Mouse (Mus musculus): Measurements from ENCODE around the gene Ccnb2. TPM values are rescaled to one million over a fixed set of nuclear protein-coding genes. Genes with fewer than 3 reads are reported as not detected.

Gene Ccnb2
- polyA plus RNA-seq, 1 experiment from 2014 or later: 182 TPM

GRCm38 (mm10) chr9:70409743-70410142, 11.6 kb downstream of the Ccnb2 start:
- Histone ChIP-seq H3K27ac (ENCODE audit: low read depth) (no peak overlapping the region), H3K36me3 (ENCODE audit: control insufficient read depth, insufficient read depth, low read length) (peaks cover 76% of the 10 kb centered on the region), H3K9me3 (ENCODE audit: control insufficient read depth, low read length) (no peaks in the 10 kb centered on the region), H3K27me3 (replicated peaks; ENCODE audit: control insufficient read depth, insufficient read depth, low read length) (no peaks in the 10 kb centered on the region), H3K4me3 (ENCODE audit: low read depth, low read length) (no peak overlapping the region), H3K4me2 (ENCODE audit: low read length) (no peak overlapping the region), H3K9ac (ENCODE audit: low read length) (no peak overlapping the region), H3K4me1 (replicated peaks; ENCODE audit: control insufficient read depth, insufficient read depth, low read length) (no peaks in the 10 kb centered on the region)
- 96% methylated on average over 8 of the region's 8 CpGs for WGBS
- DNase-seq (ENCODE audit: low spot score) (no peak), ATAC-seq (replicated peaks; ENCODE audit: low FRiP score, low TSS enrichment, low read depth) (no peak)

GRCm38 (mm10) chr9:70408791-70409190, 12.6 kb downstream of the Ccnb2 start:
- no peak for DNase-seq (ENCODE audit: low spot score)
- H3K27ac ChIP-seq (ENCODE audit: low read depth): no peak overlapping the region
- no peaks in the 10 kb centered on the region for H3K27me3 ChIP-seq (replicated peaks; ENCODE audit: control insufficient read depth, insufficient read depth, low read length)
- 91% methylated on average over 3 of the region's 3 CpGs for WGBS
- H3K4me2 ChIP-seq (ENCODE audit: low read length): no peak overlapping the region
- H3K4me3 ChIP-seq (ENCODE audit: low read depth, low read length): no peak overlapping the region
- H3K36me3 ChIP-seq (ENCODE audit: control insufficient read depth, insufficient read depth, low read length): peaks cover 71% of the 10 kb centered on the region
- H3K9me3 ChIP-seq (ENCODE audit: control insufficient read depth, low read length): no peaks in the 10 kb centered on the region
- H3K4me1 ChIP-seq (replicated peaks; ENCODE audit: control insufficient read depth, insufficient read depth, low read length): no peaks in the 10 kb centered on the region
- H3K9ac ChIP-seq (ENCODE audit: low read length): no peak overlapping the region
- no peak for ATAC-seq (replicated peaks; ENCODE audit: low FRiP score, low TSS enrichment, low read depth)

GRCm38 (mm10) chr9:70406596-70406995, 14.8 kb downstream of the Ccnb2 start:
- WGBS: 93% methylated on average over 3 of the region's 3 CpGs
- Histone ChIP-seq H3K27me3 (replicated peaks; ENCODE audit: control insufficient read depth, insufficient read depth, low read length) (no peaks in the 10 kb centered on the region), H3K4me3 (ENCODE audit: low read depth, low read length) (no peak overlapping the region), H3K27ac (ENCODE audit: low read depth) (no peak overlapping the region), H3K9me3 (ENCODE audit: control insufficient read depth, low read length) (no peaks in the 10 kb centered on the region), H3K4me1 (replicated peaks; ENCODE audit: control insufficient read depth, insufficient read depth, low read length) (no peaks in the 10 kb centered on the region), H3K9ac (ENCODE audit: low read length) (no peak overlapping the region), H3K4me2 (ENCODE audit: low read length) (no peak overlapping the region), H3K36me3 (ENCODE audit: control insufficient read depth, insufficient read depth, low read length) (peaks cover 49% of the 10 kb centered on the region)
- no peak for ATAC-seq (replicated peaks; ENCODE audit: low FRiP score, low TSS enrichment, low read depth)
- DNase-seq (ENCODE audit: low spot score): no peak

GRCm38 (mm10) chr9:70401937-70402539, 19.3 kb downstream of the Ccnb2 start:
- Histone ChIP-seq H3K9ac (ENCODE audit: low read length) (no peak overlapping the region), H3K27me3 (replicated peaks; ENCODE audit: control insufficient read depth, insufficient read depth, low read length) (no peaks in the 10 kb centered on the region), H3K9me3 (ENCODE audit: control insufficient read depth, low read length) (no peaks in the 10 kb centered on the region), H3K4me3 (ENCODE audit: low read depth, low read length) (no peak overlapping the region), H3K4me1 (replicated peaks; ENCODE audit: control insufficient read depth, insufficient read depth, low read length) (no peaks in the 10 kb centered on the region), H3K4me2 (ENCODE audit: low read length) (no peak overlapping the region), H3K36me3 (ENCODE audit: control insufficient read depth, insufficient read depth, low read length) (peaks cover 13% of the 10 kb centered on the region), H3K27ac (ENCODE audit: low read depth) (no peak overlapping the region)
- 86% methylated on average over 8 of the region's 8 CpGs for WGBS
- no peak for DNase-seq (ENCODE audit: low spot score)
- no peak for ATAC-seq (replicated peaks; ENCODE audit: low FRiP score, low TSS enrichment, low read depth)

- WGBS: 91% methylated on average over 2 of the region's 2 CpGs
- no peak overlapping the region for H3K27ac ChIP-seq (ENCODE audit: low read depth)
- DNase-seq (ENCODE audit: low spot score) (no peak), ATAC-seq (replicated peaks; ENCODE audit: low FRiP score, low TSS enrichment, low read depth) (no peak)
- H3K4me1 ChIP-seq (replicated peaks; ENCODE audit: control insufficient read depth, insufficient read depth, low read length): no peaks in the 10 kb centered on the region
- H3K9me3 ChIP-seq (ENCODE audit: control insufficient read depth, low read length): no peaks in the 10 kb centered on the region
- H3K9ac ChIP-seq (ENCODE audit: low read length): no peak overlapping the region
- H3K4me3 ChIP-seq (ENCODE audit: low read depth, low read length): no peak overlapping the region
- H3K4me2 ChIP-seq (ENCODE audit: low read length): no peak overlapping the region
- H3K27me3 ChIP-seq (replicated peaks; ENCODE audit: control insufficient read depth, insufficient read depth, low read length): no peaks in the 10 kb centered on the region
- H3K36me3 ChIP-seq (ENCODE audit: control insufficient read depth, insufficient read depth, low read length): peaks cover 20% of the 10 kb centered on the region
Observed at GRCm38 (mm10) chr9:70396083-70396482, 25.3 kb downstream of the Ccnb2 start.

GRCm38 (mm10) chr9:70395617-70396016, 25.7 kb downstream of the Ccnb2 start:
- DNase-seq (ENCODE audit: low spot score) (no peak), ATAC-seq (replicated peaks; ENCODE audit: low FRiP score, low TSS enrichment, low read depth) (no peak)
- Histone ChIP-seq H3K4me2 (ENCODE audit: low read length) (no peak overlapping the region), H3K36me3 (ENCODE audit: control insufficient read depth, insufficient read depth, low read length) (peaks cover 20% of the 10 kb centered on the region), H3K4me1 (replicated peaks; ENCODE audit: control insufficient read depth, insufficient read depth, low read length) (no peaks in the 10 kb centered on the region), H3K27ac (ENCODE audit: low read depth) (no peak overlapping the region), H3K4me3 (ENCODE audit: low read depth, low read length) (no peak overlapping the region), H3K9ac (ENCODE audit: low read length) (no peak overlapping the region), H3K9me3 (ENCODE audit: control insufficient read depth, low read length) (no peaks in the 10 kb centered on the region), H3K27me3 (replicated peaks; ENCODE audit: control insufficient read depth, insufficient read depth, low read length) (no peaks in the 10 kb centered on the region)
- WGBS: 92% methylated on average over 12 of the region's 12 CpGs

GRCm38 (mm10) chr9:70392563-70392907, 28.8 kb downstream of the Ccnb2 start:
- ATAC-seq (replicated peaks; ENCODE audit: low FRiP score, low TSS enrichment, low read depth): 0 out of 2 replicates have a peak, but pooled peaks have one; percentile 53
- 16% methylated on average over 6 of the region's 6 CpGs for WGBS
- H3K36me3 ChIP-seq (ENCODE audit: control insufficient read depth, insufficient read depth, low read length): peaks cover 15% of the 10 kb centered on the region
- H3K9ac ChIP-seq (ENCODE audit: low read length): no peak overlapping the region
- no peaks in the 10 kb centered on the region for H3K27me3 ChIP-seq (replicated peaks; ENCODE audit: control insufficient read depth, insufficient read depth, low read length)
- H3K4me3 ChIP-seq (ENCODE audit: low read depth, low read length): no peak overlapping the region
- no peaks in the 10 kb centered on the region for H3K4me1 ChIP-seq (replicated peaks; ENCODE audit: control insufficient read depth, insufficient read depth, low read length)
- H3K27ac ChIP-seq (ENCODE audit: low read depth): no peak overlapping the region
- DNase-seq (ENCODE audit: low spot score): peak; percentile 64
- H3K9me3 ChIP-seq (ENCODE audit: control insufficient read depth, low read length): no peaks in the 10 kb centered on the region
- H3K4me2 ChIP-seq (ENCODE audit: low read length): no peak overlapping the region

- Histone ChIP-seq H3K4me3 (ENCODE audit: low read depth, low read length) (no peak overlapping the region), H3K9me3 (ENCODE audit: control insufficient read depth, low read length) (no peaks in the 10 kb centered on the region), H3K4me1 (replicated peaks; ENCODE audit: control insufficient read depth, insufficient read depth, low read length) (no peaks in the 10 kb centered on the region), H3K36me3 (ENCODE audit: control insufficient read depth, insufficient read depth, low read length) (peaks cover 10% of the 10 kb centered on the region), H3K27me3 (replicated peaks; ENCODE audit: control insufficient read depth, insufficient read depth, low read length) (no peaks in the 10 kb centered on the region), H3K4me2 (ENCODE audit: low read length) (no peak overlapping the region), H3K27ac (ENCODE audit: low read depth) (no peak overlapping the region), H3K9ac (ENCODE audit: low read length) (no peak overlapping the region)
- no peak for DNase-seq (ENCODE audit: low spot score)
- no peak for ATAC-seq (replicated peaks; ENCODE audit: low FRiP score, low TSS enrichment, low read depth)
- 73% methylated on average over 12 of the region's 12 CpGs for WGBS
Observed at GRCm38 (mm10) chr9:70391660-70392562, 29.4 kb downstream of the Ccnb2 start.

Measured in intestine, embryonic 14.5 days (tissue).